Mouse (Mus musculus) MEL (cell line): ENCODE results near the gene Tnfrsf8. TPM values are rescaled to one million over a fixed set of nuclear protein-coding genes. Genes with fewer than 3 reads are reported as not detected.

Experiments
- DNase-seq: peaks from one replicate; pipeline ENCODE4 v3.0.0; 2011; ENCODE audit warnings: low read depth, low spot score
- H3K27ac ChIP-seq: 2 replicates; pipeline ENCODE4 v1.5.1; 2012; ENCODE audit warnings: low read depth, mild to moderate bottlenecking, control low read depth, low read length, moderate library complexity; ENCODE audit not compliant: control insufficient read depth
- H3K27me3 ChIP-seq, 2 experiments: fragments of 150-350 bp in 1 of 2; sonication (generic) in 1 of 2; 2 replicates each; pipeline ENCODE4 v1.6.1; 2012; ENCODE audit warnings: low read length in 2 of 2, mild to moderate bottlenecking in 2 of 2, improper control_type of control experiment in 1 of 2, moderate library complexity in 1 of 2; ENCODE audit not compliant: insufficient read depth in 2 of 2, control insufficient read depth in 1 of 2
- H3K36me3 ChIP-seq, 2 experiments: 2 replicates each; pipeline ENCODE4 v1.6.1; 2012 to 2014; ENCODE audit warnings: low read length in 2 of 2, improper control_type of control experiment in 1 of 2, inconsistent platforms in 1 of 2, mild to moderate bottlenecking in 1 of 2; ENCODE audit not compliant: insufficient read depth in 2 of 2, control insufficient read depth in 1 of 2
- H3K4me1 ChIP-seq, 2 experiments: fragments of 150-350 bp in 1 of 2; sonication (generic) in 1 of 2; 2 replicates each; pipeline ENCODE4 v1.6.1; 2012; ENCODE audit warnings: low read length in 2 of 2, improper control_type of control experiment in 1 of 2, mild to moderate bottlenecking in 1 of 2; ENCODE audit not compliant: insufficient read depth in 2 of 2, control insufficient read depth in 1 of 2
- H3K4me3 ChIP-seq, 2 experiments: fragments of 150-350 bp in 1 of 2; sonication (generic) in 1 of 2; 2 replicates each; pipeline ENCODE4 v1.5.1; 2012; ENCODE audit warnings: low read depth in 2 of 2, low read length in 2 of 2, mild to moderate bottlenecking in 2 of 2, moderate library complexity in 2 of 2, control low read depth in 1 of 2, improper control_type of control experiment in 1 of 2; ENCODE audit not compliant: control insufficient read depth in 1 of 2, insufficient read depth in 1 of 2
- H3K79me2 ChIP-seq: 2 replicates; pipeline ENCODE4 v1.6.1; 2012; ENCODE audit warnings: mild to moderate bottlenecking, low read length, moderate library complexity; ENCODE audit not compliant: control insufficient read depth, poor library complexity, insufficient read depth
- H3K9ac ChIP-seq: 2 replicates; pipeline ENCODE4 v1.6.1; 2012; ENCODE audit warnings: low read depth, mild to moderate bottlenecking, control low read depth, low read length, moderate library complexity; ENCODE audit not compliant: control insufficient read depth, poor library complexity, severe bottlenecking
- H3K9me3 ChIP-seq: fragments of 150-350 bp; sonication (generic); replicated peaks from 2 replicates; pipeline ENCODE4 v1.6.1; 2012; ENCODE audit warnings: mild to moderate bottlenecking, low read length, improper control_type of control experiment, moderate library complexity; ENCODE audit not compliant: insufficient read depth
- BHLHE40 ChIP-seq: IDR thresholded peaks from 2 replicates; pipeline ENCODE4 v1.6.1; 2012; ENCODE audit warnings: low read depth, mild to moderate bottlenecking, inconsistent platforms, low read length, improper control_type of control experiment, borderline replicate concordance
- CTCF ChIP-seq, 3 experiments: IDR thresholded peaks in 2 of 3; conservative IDR thresholded peaks in 1 of 3; 2 replicates each; pipeline ENCODE4 v1.5.1; 2011 to 2012; ENCODE audit warnings: low read length in 3 of 3, low read depth in 2 of 3, mild to moderate bottlenecking in 2 of 3, improper control_type of control experiment in 1 of 3, inconsistent platforms in 1 of 3, mixed read lengths in 1 of 3, moderate library complexity in 1 of 3; ENCODE audit not compliant: control insufficient read depth in 1 of 3, insufficient read depth in 1 of 3, poor library complexity in 1 of 3, severe bottlenecking in 1 of 3
- E2F4 ChIP-seq: IDR thresholded peaks from 2 replicates; pipeline ENCODE4 v1.6.1; 2011; ENCODE audit warnings: low read depth, low read length, improper control_type of control experiment, borderline replicate concordance
- ELF1 ChIP-seq: IDR thresholded peaks from 2 replicates; pipeline ENCODE4 v1.6.1; 2014; ENCODE audit warnings: low read depth, mild to moderate bottlenecking, inconsistent platforms, low read length, improper control_type of control experiment, moderate library complexity
- EP300 ChIP-seq, 2 experiments: IDR thresholded peaks; 2 replicates each; pipeline ENCODE4 v1.6.1; 2011; ENCODE audit warnings: improper control_type of control experiment in 2 of 2, low read length in 2 of 2, low read depth in 1 of 2, mild to moderate bottlenecking in 1 of 2
- ETS1 ChIP-seq: IDR thresholded peaks from 2 replicates; pipeline ENCODE4 v1.6.1; 2012; ENCODE audit warnings: low read depth, mild to moderate bottlenecking, inconsistent platforms, low read length, improper control_type of control experiment, moderate library complexity
- GABPA ChIP-seq: IDR thresholded peaks from 2 replicates; pipeline ENCODE4 v1.6.1; 2012; ENCODE audit warnings: low read depth, mild to moderate bottlenecking, inconsistent platforms, low read length, improper control_type of control experiment, moderate library complexity
- GATA1 ChIP-seq: IDR thresholded peaks from 2 replicates; pipeline ENCODE4 v1.6.1; 2011; ENCODE audit warnings: low read depth, low read length, improper control_type of control experiment
- HCFC1 ChIP-seq: IDR thresholded peaks from 2 replicates; pipeline ENCODE4 v1.6.1; 2012; ENCODE audit warnings: low read depth, mild to moderate bottlenecking, inconsistent platforms, low read length, improper control_type of control experiment, moderate library complexity
- MAFK ChIP-seq: IDR thresholded peaks from 2 replicates; pipeline ENCODE4 v1.6.1; 2011; ENCODE audit warnings: low read depth, mild to moderate bottlenecking, low read length, improper control_type of control experiment, borderline replicate concordance
- MAX ChIP-seq: IDR thresholded peaks from 2 replicates; pipeline ENCODE4 v1.6.1; 2011; ENCODE audit warnings: low read length, improper control_type of control experiment
- MAZ ChIP-seq: IDR thresholded peaks from 2 replicates; pipeline ENCODE4 v1.6.1; 2012; ENCODE audit warnings: low read depth, mild to moderate bottlenecking, inconsistent platforms, low read length, improper control_type of control experiment
- MEF2A ChIP-seq: IDR thresholded peaks from 2 replicates; pipeline ENCODE4 v1.6.1; 2014; ENCODE audit warnings: low read depth, mild to moderate bottlenecking, inconsistent platforms, low read length, improper control_type of control experiment; ENCODE audit not compliant: poor library complexity, insufficient replicate concordance, severe bottlenecking; ENCODE audit errors: extremely low read depth
- MXI1 ChIP-seq: IDR thresholded peaks from 2 replicates; pipeline ENCODE4 v1.6.1; 2011; ENCODE audit warnings: mild to moderate bottlenecking, low read depth, low read length, improper control_type of control experiment
- MYB ChIP-seq: IDR thresholded peaks from 2 replicates; pipeline ENCODE4 v1.6.1; 2011; ENCODE audit warnings: mild to moderate bottlenecking, low read depth, low read length, improper control_type of control experiment
- MYC ChIP-seq: IDR thresholded peaks from 2 replicates; pipeline ENCODE4 v1.6.1; 2011; ENCODE audit warnings: low read depth, mild to moderate bottlenecking, low read length, improper control_type of control experiment, moderate library complexity
- NELFE ChIP-seq: IDR thresholded peaks from 2 replicates; pipeline ENCODE4 v1.6.1; 2011; ENCODE audit warnings: low read depth, low read length, improper control_type of control experiment
- NRF1 ChIP-seq: IDR thresholded peaks from 2 replicates; pipeline ENCODE4 v1.6.1; 2014; ENCODE audit warnings: low read depth, mild to moderate bottlenecking, inconsistent platforms, low read length, improper control_type of control experiment, moderate library complexity; ENCODE audit not compliant: poor library complexity, insufficient read depth, severe bottlenecking
- POLR2A ChIP-seq, 2 experiments: IDR thresholded peaks; 2 replicates each; pipeline ENCODE4 v1.6.1; 2011 to 2012; ENCODE audit warnings: low read length in 2 of 2, mild to moderate bottlenecking in 2 of 2, control low read depth in 1 of 2, improper control_type of control experiment in 1 of 2, low read depth in 1 of 2, moderate library complexity in 1 of 2; ENCODE audit not compliant: control insufficient read depth in 1 of 2, insufficient read depth in 1 of 2, poor library complexity in 1 of 2
- POLR2AphosphoS5 ChIP-seq: IDR thresholded peaks from 2 replicates; pipeline ENCODE4 v1.6.1; 2012; ENCODE audit warnings: low read depth, borderline replicate concordance, mild to moderate bottlenecking, inconsistent platforms, low read length, moderate library complexity, mixed read lengths
- RAD21 ChIP-seq: IDR thresholded peaks from 2 replicates; pipeline ENCODE4 v1.6.1; 2011; ENCODE audit warnings: mild to moderate bottlenecking, low read depth, low read length, improper control_type of control experiment
- SIN3A ChIP-seq: IDR thresholded peaks from 2 replicates; pipeline ENCODE4 v1.6.1; 2012; ENCODE audit warnings: low read length, improper control_type of control experiment, inconsistent platforms
- SMC3 ChIP-seq: IDR thresholded peaks from 2 replicates; pipeline ENCODE4 v1.6.1; 2011; ENCODE audit warnings: low read depth, low read length, improper control_type of control experiment
- TAL1 ChIP-seq: IDR thresholded peaks from 2 replicates; pipeline ENCODE4 v1.6.1; 2012; ENCODE audit warnings: mild to moderate bottlenecking, inconsistent platforms, low read length, moderate library complexity, mixed read lengths
- TBP ChIP-seq: IDR thresholded peaks from 2 replicates; pipeline ENCODE4 v1.8.0; 2011; ENCODE audit warnings: low read depth, low read length, improper control_type of control experiment
- TCF12 ChIP-seq: IDR thresholded peaks from 2 replicates; pipeline ENCODE4 v1.6.1; 2014; ENCODE audit warnings: low read depth, mild to moderate bottlenecking, inconsistent platforms, low read length, improper control_type of control experiment, moderate library complexity
- UBTF ChIP-seq: IDR thresholded peaks from 2 replicates; pipeline ENCODE4 v1.6.1; 2012; ENCODE audit warnings: low read depth, mild to moderate bottlenecking, inconsistent platforms, low read length, improper control_type of control experiment, moderate library complexity, borderline replicate concordance; ENCODE audit not compliant: insufficient read depth
- USF1 ChIP-seq: IDR thresholded peaks from 2 replicates; pipeline ENCODE4 v1.6.1; 2014; ENCODE audit warnings: low read depth, mild to moderate bottlenecking, inconsistent platforms, low read length, improper control_type of control experiment, moderate library complexity
- USF2 ChIP-seq, 2 experiments: IDR thresholded peaks; 2 replicates each; pipeline ENCODE4 v1.6.1; 2011 to 2012; ENCODE audit warnings: improper control_type of control experiment in 2 of 2, low read length in 2 of 2, borderline replicate concordance in 1 of 2, inconsistent platforms in 1 of 2, low read depth in 1 of 2, mild to moderate bottlenecking in 1 of 2; ENCODE audit not compliant: insufficient read depth in 1 of 2
- ZC3H11A ChIP-seq: IDR thresholded peaks from 2 replicates; pipeline ENCODE4 v1.6.1; 2012; ENCODE audit warnings: low read depth, mild to moderate bottlenecking, inconsistent platforms, low read length, improper control_type of control experiment
- ZMIZ1 ChIP-seq: IDR thresholded peaks from 2 replicates; pipeline ENCODE4 v1.6.1; 2012; ENCODE audit warnings: low read depth, mild to moderate bottlenecking, inconsistent platforms, low read length, improper control_type of control experiment, moderate library complexity
- ZNF384 ChIP-seq: IDR thresholded peaks from 2 replicates; pipeline ENCODE4 v1.6.1; 2012; ENCODE audit warnings: low read depth, mild to moderate bottlenecking, inconsistent platforms, low read length, improper control_type of control experiment
- polyA plus RNA-seq, 2 experiments: library from polyadenylated mRNA; stranded (reverse) in 1 of 2; unstranded in 1 of 2; fragments of >175 nt in 1 of 2; fragments of >200 nt in 1 of 2; gene quantifications; 2 replicates each; pipeline versions ENCODE4 v1.2.1 to v1.2.4; 2012; ENCODE audit warnings: low replicate concordance in 2 of 2, low read depth in 1 of 2; ENCODE audit not compliant: insufficient read length in 2 of 2, insufficient read depth in 1 of 2, missing spikeins in 1 of 2
- total RNA-seq: library from RNA; depleted of rRNA; stranded (reverse); fragments of 300-350 nt; gene quantifications from 2 replicates; pipeline ENCODE4 v1.2.3, GENCODE M21; 2012

The Tnfrsf8 gene
- total and polyA plus RNA-seq, 3 experiments: not detected

DNA sequence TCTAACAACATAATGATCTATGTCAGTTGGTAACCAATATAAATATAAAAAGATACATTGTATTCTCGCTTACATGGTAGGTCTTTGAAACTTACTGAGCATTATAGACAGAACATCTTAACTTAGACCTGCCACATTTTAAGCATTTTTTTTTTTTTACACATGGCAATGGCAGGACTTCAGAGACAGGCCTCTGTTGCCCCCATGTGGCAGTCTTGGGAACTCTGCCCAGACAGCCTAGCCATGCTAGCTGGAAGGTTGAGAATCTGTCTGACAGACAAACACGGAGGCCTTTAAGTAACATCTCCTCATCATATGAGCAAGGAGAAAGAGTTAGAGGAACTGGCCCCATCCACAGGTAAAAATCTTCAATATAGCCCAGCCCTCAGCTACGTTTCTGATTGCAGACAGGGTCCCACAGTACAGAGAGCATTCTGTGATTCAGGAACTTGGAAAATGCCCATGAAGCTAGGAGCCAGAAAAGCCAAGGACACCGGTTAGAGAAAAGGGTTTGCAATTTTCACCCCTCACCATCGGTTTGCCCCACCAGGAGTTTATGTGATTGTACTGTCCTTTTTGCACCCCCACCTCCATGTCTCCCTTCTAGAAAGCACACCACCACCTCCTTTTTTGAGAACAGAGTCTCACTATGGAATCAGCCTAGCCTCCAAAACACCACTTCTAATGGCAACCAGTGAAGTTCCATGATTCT, 19.2 kb downstream of the Tnfrsf8 start:
- peak; percentile 78 for DNase-seq
- Histone ChIP-seq H3K36me3 (no peaks in the 10 kb centered on the region), H3K9me3 (no peaks in the 10 kb centered on the region), H3K27me3 (no peaks in the 10 kb centered on the region), H3K79me2 (no peaks in the 10 kb centered on the region), H3K4me1 (0 out of 4 replicates have a peak, but pooled peaks cover 0 to 7% of the 10 kb centered on the region in 2 experiments), H3K4me3 (no peak overlapping the region), H3K27ac (no peak overlapping the region), H3K9ac (no peak overlapping the region)
- TF ChIP-seq POLR2AphosphoS5 (no peak), ZNF384 (peak; percentile 98), MAZ (no peak), POLR2A (IDR thresholded peaks at IDR 0.05; ENCODE audit: control insufficient read depth in 1 of 2, insufficient read depth in 1 of 2, low read depth in 1 of 2, low read length in 2 of 2, poor library complexity in 1 of 2) (no peak), E2F4 (no peak), CTCF (IDR thresholded peaks at IDR 0.05 in 2 of 3, conservative IDR thresholded peaks at IDR 0.05 in 1 of 3; ENCODE audit: control insufficient read depth in 1 of 3, insufficient read depth in 1 of 3, low read depth in 2 of 3, low read length in 3 of 3, poor library complexity in 1 of 3, severe bottlenecking in 1 of 3) (peak; percentile 80 to 92 (median 86)), HCFC1 (no peak), MYC (0 out of 2 replicates have a peak, but pooled peaks have one; percentile 55), MXI1 (no peak), NELFE (no peak), UBTF (no peak), USF2 (IDR thresholded peaks at IDR 0.05; ENCODE audit: borderline replicate concordance in 1 of 2, insufficient read depth in 1 of 2, low read depth in 1 of 2, low read length in 2 of 2) (no peak), USF1 (no peak), TAL1 (no peak), ZMIZ1 (no peak), RAD21 (peak; percentile 94), ELF1 (no peak), SIN3A (no peak), TBP (no peak), ETS1 (no peak), SMC3 (peak; percentile 88), MAX (peak; percentile 46), NRF1 (no peak), GABPA (no peak), GATA1 (no peak), BHLHE40 (no peak), EP300 (IDR thresholded peaks at IDR 0.05; ENCODE audit: low read depth in 1 of 2, low read length in 2 of 2) (no peak), ZC3H11A (peak; percentile 85), MAFK (no peak), TCF12 (no peak), MYB (no peak), MEF2A (no peak)
